Mouse (Mus musculus): Measurements from ENCODE around the gene Gm45717. TPM values are rescaled to one million over a fixed set of nuclear protein-coding genes. Genes with fewer than 3 reads are reported as not detected.
"Not testable (repeated sequence)": the region's sequence is repeated elsewhere in the genome, so short reads cannot be mapped to it uniquely, and the experiment has no call there.

Gm45717 gene
- not detected for total RNA-seq (2021)
- long read RNA-seq, experiment 1: 0 reads
- long read RNA-seq, experiment 2: 0 reads

GRCm38 (mm10) chr7:140955758-140956555, at the start of gene Gm45717, which contains the start of gene Ifitm2:
TSS of gene Gm45717 (minus strand) at chr7:140955937.
TSS of gene Ifitm2 (minus strand) at chr7:140955987.
- DNase-seq: peak; percentile 85
- intact Hi-C loops (cut with DNase I; ENCODE audit: low total_unique reads): no loop called here

- DNase-seq: no peak
- intact Hi-C loops (cut with DNase I; ENCODE audit: low total_unique reads): no loop called here
Observed at GRCm38 (mm10) chr7:141003248-141004010, 47.7 kb upstream of the Gm45717 start.

GRCm38 (mm10) chr7:141000881-141001708, 45.4 kb upstream of the Gm45717 start:
- DNase-seq: no peak
- intact Hi-C loops (cut with DNase I; ENCODE audit: low total_unique reads): no loop called here

- DNase-seq: no peak
- intact Hi-C loops (cut with DNase I; ENCODE audit: low total_unique reads): no loop called here
Observed at GRCm38 (mm10) chr7:140998853-140999700, 43.3 kb upstream of the Gm45717 start.

- intact Hi-C loops (cut with DNase I; ENCODE audit: low total_unique reads): no loop called here
- no peak for DNase-seq
Observed at GRCm38 (mm10) chr7:140997817-140998216, 42.1 kb upstream of the Gm45717 start.

GRCm38 (mm10) chr7:140991117-140991689, 35.5 kb upstream of the Gm45717 start:
- intact Hi-C loops (cut with DNase I; ENCODE audit: low total_unique reads): no loop called here
- DNase-seq: no peak

GRCm38 (mm10) chr7:140990622-140991021, 34.9 kb upstream of the Gm45717 start:
- DNase-seq: no peak
- intact Hi-C loops (cut with DNase I; ENCODE audit: low total_unique reads): no loop called here

GRCm38 (mm10) chr7:140990185-140990584, 34.4 kb upstream of the Gm45717 start:
- intact Hi-C loops (cut with DNase I; ENCODE audit: low total_unique reads): no loop called here
- DNase-seq: no peak

- intact Hi-C loops (cut with DNase I; ENCODE audit: low total_unique reads): no loop called here
- no peak for DNase-seq
Observed at GRCm38 (mm10) chr7:140989022-140989421, 33.3 kb upstream of the Gm45717 start.

GRCm38 (mm10) chr7:140987182-140988138, 31.7 kb upstream of the Gm45717 start:
- intact Hi-C loops (cut with DNase I; ENCODE audit: low total_unique reads): no loop called here
- no peak for DNase-seq

- intact Hi-C loops (cut with DNase I; ENCODE audit: low total_unique reads): no loop called here
- no peak for DNase-seq
Observed at GRCm38 (mm10) chr7:140982971-140983370, 27.2 kb upstream of the Gm45717 start.

- no peak for DNase-seq
- intact Hi-C loops (cut with DNase I; ENCODE audit: low total_unique reads): no loop called here
Observed at GRCm38 (mm10) chr7:140981704-140982103, 26.0 kb upstream of the Gm45717 start.

GRCm38 (mm10) chr7:140976720-140977119, 21.0 kb upstream of the Gm45717 start:
- DNase-seq; intact Hi-C loops (cut with DNase I; ENCODE audit: low total_unique reads): not testable (repeated sequence)

- intact Hi-C loops (cut with DNase I; ENCODE audit: low total_unique reads): no loop called here
- DNase-seq: no peak
Observed at GRCm38 (mm10) chr7:140975465-140975864, 19.7 kb upstream of the Gm45717 start.

- intact Hi-C loops (cut with DNase I; ENCODE audit: low total_unique reads): no loop called here
- no peak for DNase-seq
Observed at GRCm38 (mm10) chr7:140974940-140975339, 19.2 kb upstream of the Gm45717 start.

- intact Hi-C loops (cut with DNase I; ENCODE audit: low total_unique reads): no loop called here
- DNase-seq: no peak
Observed at GRCm38 (mm10) chr7:140973396-140974165, 17.8 kb upstream of the Gm45717 start.
